Mouse (Mus musculus): ENCODE measurements around the gene Gps2. TPM values are rescaled to one million over a fixed set of nuclear protein-coding genes. Genes with fewer than 3 reads are reported as not detected.
"Not testable (repeated sequence)": the region's sequence is repeated elsewhere in the genome, so short reads cannot be mapped to it uniquely, and the experiment has no call there.

Gps2 gene
- polyA plus RNA-seq, 1 experiment from 2014 or later = 50.1 TPM

- Histone ChIP-seq H3K36me3 (ENCODE audit: control insufficient read depth, insufficient read depth) (peaks cover 20% of the 10 kb centered on the region), H3K9ac (ENCODE audit: low read length) (peak overlapping the region; percentile 70), H3K4me3 (ENCODE audit: low read length) (peak overlapping the region; percentile 62), H3K9me3 (replicated peaks; ENCODE audit: control insufficient read depth, low read length) (no peaks in the 10 kb centered on the region), H3K4me2 (ENCODE audit: low read depth, low read length) (peak overlapping the region; percentile 66), H3K27ac (ENCODE audit: low read length) (peak overlapping the region; percentile 97), H3K4me1 (ENCODE audit: control insufficient read depth, insufficient read depth, low read length) (peaks cover 9% of the 10 kb centered on the region), H3K27me3 (ENCODE audit: control insufficient read depth, insufficient read depth, low read length) (no peaks in the 10 kb centered on the region)
- 86% methylated on average over 18 of the region's 18 CpGs for WGBS
- ATAC-seq (replicated peaks; ENCODE audit: extremely low read depth, insufficient read depth, low FRiP score) = no peak
Observed at GRCm38 (mm10) chr11:69945997-69946891, 32.6 kb downstream of the Gps2 start.

GRCm38 (mm10) chr11:69947337-69948065 lies 33.8 kb downstream of the Gps2 start:
- H3K4me1 ChIP-seq (ENCODE audit: control insufficient read depth, insufficient read depth, low read length) = peaks cover 9% of the 10 kb centered on the region
- ATAC-seq (replicated peaks; ENCODE audit: extremely low read depth, insufficient read depth, low FRiP score) = peak; percentile 82

GRCm38 (mm10) chr11:69948066-69948762 lies 34.5 kb downstream of the Gps2 start, which contains the start of gene Slc2a4:
Gene Slc2a4, minus strand, starts transcription at chr11:69948188.
- Histone ChIP-seq H3K9me3 (replicated peaks; ENCODE audit: control insufficient read depth, low read length) (no peaks in the 10 kb centered on the region), H3K27me3 (ENCODE audit: control insufficient read depth, insufficient read depth, low read length) (no peaks in the 10 kb centered on the region), H3K9ac (ENCODE audit: low read length) (peak within 1 kb of the TSS; percentile 70), H3K4me3 (ENCODE audit: low read length) (peak within 1 kb of the TSS; percentile 62), H3K4me1 (ENCODE audit: control insufficient read depth, insufficient read depth, low read length) (peaks cover 9% of the 10 kb centered on the region), H3K4me2 (ENCODE audit: low read depth, low read length) (peak within 1 kb of the TSS; percentile 66), H3K36me3 (ENCODE audit: control insufficient read depth, insufficient read depth) (peaks cover 18% of the 10 kb centered on the region), H3K27ac (ENCODE audit: low read length) (peak within 1 kb of the TSS; percentile 97)
- WGBS = under 1% methylated on average over 34 of the region's 34 CpGs
- ATAC-seq (replicated peaks; ENCODE audit: extremely low read depth, insufficient read depth, low FRiP score) = peak; percentile 94

More at GRCm38 (mm10) chr11:69947337-69948065, 33.8 kb downstream of the Gps2 start:
- Histone ChIP-seq H3K9ac (ENCODE audit: low read length) (peak overlapping the region; percentile 70), H3K4me3 (ENCODE audit: low read length) (peak overlapping the region; percentile 62), H3K27ac (ENCODE audit: low read length) (peak overlapping the region; percentile 97), H3K9me3 (replicated peaks; ENCODE audit: control insufficient read depth, low read length) (no peaks in the 10 kb centered on the region), H3K36me3 (ENCODE audit: control insufficient read depth, insufficient read depth) (peaks cover 20% of the 10 kb centered on the region), H3K27me3 (ENCODE audit: control insufficient read depth, insufficient read depth, low read length) (no peaks in the 10 kb centered on the region), H3K4me2 (ENCODE audit: low read depth, low read length) (peak overlapping the region; percentile 66)
- WGBS = 6% methylated on average over 29 of the region's 29 CpGs

GRCm38 (mm10) chr11:69948763-69949150 lies 35.1 kb downstream of the Gps2 start:
- Histone ChIP-seq H3K4me3 (ENCODE audit: low read length) (peak overlapping the region; percentile 62), H3K9ac (ENCODE audit: low read length) (peak overlapping the region; percentile 67), H3K27me3 (ENCODE audit: control insufficient read depth, insufficient read depth, low read length) (no peaks in the 10 kb centered on the region), H3K36me3 (ENCODE audit: control insufficient read depth, insufficient read depth) (peaks cover 16% of the 10 kb centered on the region), H3K4me2 (ENCODE audit: low read depth, low read length) (peak overlapping the region; percentile 66), H3K9me3 (replicated peaks; ENCODE audit: control insufficient read depth, low read length) (no peaks in the 10 kb centered on the region), H3K27ac (ENCODE audit: low read length) (peak overlapping the region; percentile 97), H3K4me1 (ENCODE audit: control insufficient read depth, insufficient read depth, low read length) (peaks cover 14% of the 10 kb centered on the region)
- ATAC-seq (replicated peaks; ENCODE audit: extremely low read depth, insufficient read depth, low FRiP score) = peak; percentile 35
- WGBS = 0% methylated on average over 14 of the region's 14 CpGs

GRCm38 (mm10) chr11:69950807-69951459 lies 37.2 kb downstream of the Gps2 start:
- H3K4me1 ChIP-seq (ENCODE audit: control insufficient read depth, insufficient read depth, low read length) = peaks cover 14% of the 10 kb centered on the region
- ATAC-seq (replicated peaks; ENCODE audit: extremely low read depth, insufficient read depth, low FRiP score) = no peak
- H3K4me2 ChIP-seq (ENCODE audit: low read depth, low read length) = no peak overlapping the region
- 37% methylated on average over 4 of the region's 4 CpGs for WGBS
- no peaks in the 10 kb centered on the region for H3K27me3 ChIP-seq (ENCODE audit: control insufficient read depth, insufficient read depth, low read length)
- no peak overlapping the region for H3K9ac ChIP-seq (ENCODE audit: low read length)
- H3K36me3 ChIP-seq (ENCODE audit: control insufficient read depth, insufficient read depth) = no peaks in the 10 kb centered on the region
- no peak overlapping the region for H3K4me3 ChIP-seq (ENCODE audit: low read length)
- no peaks in the 10 kb centered on the region for H3K9me3 ChIP-seq (replicated peaks; ENCODE audit: control insufficient read depth, low read length)
- H3K27ac ChIP-seq (ENCODE audit: low read length) = no peak overlapping the region

GRCm38 (mm10) chr11:69952274-69952673 lies 38.6 kb downstream of the Gps2 start:
- H3K36me3 ChIP-seq (ENCODE audit: control insufficient read depth, insufficient read depth) = no peaks in the 10 kb centered on the region
- no peak overlapping the region for H3K9ac ChIP-seq (ENCODE audit: low read length)
- H3K9me3 ChIP-seq (replicated peaks; ENCODE audit: control insufficient read depth, low read length) = no peaks in the 10 kb centered on the region
- no peak overlapping the region for H3K4me2 ChIP-seq (ENCODE audit: low read depth, low read length)
- H3K4me1 ChIP-seq (ENCODE audit: control insufficient read depth, insufficient read depth, low read length) = peaks cover 9% of the 10 kb centered on the region
- H3K27me3 ChIP-seq (ENCODE audit: control insufficient read depth, insufficient read depth, low read length) = no peaks in the 10 kb centered on the region
- no peak overlapping the region for H3K4me3 ChIP-seq (ENCODE audit: low read length)
- no peak for ATAC-seq (replicated peaks; ENCODE audit: extremely low read depth, insufficient read depth, low FRiP score)
- H3K27ac ChIP-seq (ENCODE audit: low read length) = no peak overlapping the region
- WGBS = 58% methylated on average over 1 of the region's 1 CpGs

GRCm38 (mm10) chr11:69953267-69953915 lies 39.7 kb downstream of the Gps2 start:
- H3K36me3 ChIP-seq (ENCODE audit: control insufficient read depth, insufficient read depth) = no peaks in the 10 kb centered on the region
- no peak overlapping the region; the same call in 1 of the 2 replicates for H3K4me2 ChIP-seq (ENCODE audit: low read depth, low read length)
- no peaks in the 10 kb centered on the region for H3K27me3 ChIP-seq (ENCODE audit: control insufficient read depth, insufficient read depth, low read length)
- H3K4me1 ChIP-seq (ENCODE audit: control insufficient read depth, insufficient read depth, low read length) = peaks cover 9% of the 10 kb centered on the region
- no peak overlapping the region for H3K4me3 ChIP-seq (ENCODE audit: low read length)
- no peaks in the 10 kb centered on the region for H3K9me3 ChIP-seq (replicated peaks; ENCODE audit: control insufficient read depth, low read length)
- no peak overlapping the region for H3K27ac ChIP-seq (ENCODE audit: low read length)
- ATAC-seq (replicated peaks; ENCODE audit: extremely low read depth, insufficient read depth, low FRiP score) = no peak
- 0 out of 2 replicates have a peak overlapping the region, but pooled peaks have one; percentile 20 for H3K9ac ChIP-seq (ENCODE audit: low read length)
- WGBS = 26% methylated on average over 11 of the region's 11 CpGs

GRCm38 (mm10) chr11:69955618-69956017 lies 41.9 kb downstream of the Gps2 start:
- not testable (repeated sequence) for H3K4me2 ChIP-seq (ENCODE audit: low read depth, low read length); H3K4me3 ChIP-seq (ENCODE audit: low read length); H3K9me3 ChIP-seq (replicated peaks; ENCODE audit: control insufficient read depth, low read length); H3K4me1 ChIP-seq (ENCODE audit: control insufficient read depth, insufficient read depth, low read length); H3K9ac ChIP-seq (ENCODE audit: low read length); ATAC-seq (replicated peaks; ENCODE audit: extremely low read depth, insufficient read depth, low FRiP score); H3K27ac ChIP-seq (ENCODE audit: low read length); H3K36me3 ChIP-seq (ENCODE audit: control insufficient read depth, insufficient read depth); H3K27me3 ChIP-seq (ENCODE audit: control insufficient read depth, insufficient read depth, low read length)
- WGBS = 76% methylated on average over 4 of the region's 4 CpGs
